8 mouse cellular contexts compared by ENCODE assay signal in genomic region chr1:138841306-138842095, GRCm38 (mm10). TPM values are rescaled to one million over a fixed set of nuclear protein-coding genes. Genes with fewer than 3 reads are reported as not detected.
DNase-seq lines count a peak whose midpoint lies in the region; ATAC-seq lines count a peak whose summit lies in the region.

No protein-coding gene starts in this region.

- no peak overlapping the region for H3K9ac ChIP-seq in liver, embryonic 15.5 days

- H3K27ac ChIP-seq in hindbrain, embryonic 10.5 days = peak overlapping the region; percentile 77
- no peak overlapping the region for H3K27ac ChIP-seq in liver, embryonic 15.5 days (replicated peaks)

- 2% methylated on average over 54 of the region's 54 CpGs for WGBS in hindbrain, embryonic 10.5 days
- WGBS in liver, embryonic 15.5 days (ENCODE audit: insufficient replicate concordance) = 2% methylated on average over 54 of the region's 54 CpGs

- no peak for ATAC-seq in liver, embryonic 15.5 days (ENCODE audit: insufficient read depth)
- no peak for ATAC-seq in monocyte, adult 5-6 weeks (replicated peaks; ENCODE audit: insufficient number of reproducible peaks, low FRiP score, low TSS enrichment, poor library complexity, severe bottlenecking)

- no peaks in the 10 kb centered on the region for H3K36me3 ChIP-seq in hindbrain, embryonic 10.5 days
- no peaks in the 10 kb centered on the region for H3K36me3 ChIP-seq in liver, embryonic 15.5 days (replicated peaks)

- peaks cover 100% of the 10 kb centered on the region for H3K27me3 ChIP-seq in hindbrain, embryonic 10.5 days (ENCODE audit: insufficient read depth, poor library complexity, severe bottlenecking)
- peaks cover 100% of the 10 kb centered on the region for H3K27me3 ChIP-seq in liver, embryonic 15.5 days

- no peaks in the 10 kb centered on the region for H3K9me3 ChIP-seq in hindbrain, embryonic 10.5 days
- no peaks in the 10 kb centered on the region for H3K9me3 ChIP-seq in liver, embryonic 15.5 days (replicated peaks)

- H3K4me2 ChIP-seq in liver, embryonic 15.5 days = peak overlapping the region; percentile 52

- peak overlapping the region; percentile 54 for H3K4me3 ChIP-seq in hindbrain, embryonic 10.5 days
- peak overlapping the region; percentile 29 for H3K4me3 ChIP-seq in liver, embryonic 15.5 days (replicated peaks)

- H3K4me1 ChIP-seq in hindbrain, embryonic 10.5 days (replicated peaks) = peaks cover 44% of the 10 kb centered on the region
- H3K4me1 ChIP-seq in liver, embryonic 15.5 days (replicated peaks) = peaks cover 8% of the 10 kb centered on the region

- peak; percentile 16 to 43 for DNase-seq in cerebellum, postnatal 36 days
- DNase-seq in cerebellum, adult 9-10 months = no peak
- peak; percentile 55 to 65 for DNase-seq in B cell, adult 2 months
- peak; percentile 83 for DNase-seq in embryo, embryonic 9.5 days (ENCODE audit: extremely low spot score)
- DNase-seq in hindbrain, embryonic 10.5 days (ENCODE audit: low spot score) = peak; percentile 84
- DNase-seq in testis, postnatal 10 days (ENCODE audit: low spot score) = peak; percentile 62

RNA-seq across cellular contexts. Expression of gene Lhx9, which starts 6.9 kb away (rescaled TPM):
- 11.0 and 18.1 TPM in 2 replicates for polyA plus RNA-seq in hindbrain, embryonic 10.5 days (2016; fragmentation: Nextera tagmentation; extraction: Ambion mirVana)
- 0.02 and 0.03 TPM in 2 replicates for polyA plus RNA-seq in liver, embryonic 15.5 days (2015; fragmentation: Nextera tagmentation; extraction: Ambion mirVana)
- total RNA-seq in monocyte, adult 5-6 weeks (2017) = not detected in 3 replicates

RNA-seq across cellular contexts. Expression of gene 2310009B15Rik, which starts 15.2 kb away (rescaled TPM):
- 43.2 and 45.0 TPM in 2 replicates for polyA plus RNA-seq in hindbrain, embryonic 10.5 days (2016; fragmentation: Nextera tagmentation; extraction: Ambion mirVana)
- polyA plus RNA-seq in liver, embryonic 15.5 days (2015; fragmentation: Nextera tagmentation; extraction: Ambion mirVana) = 9.6 and 10.9 TPM in 2 replicates
- 6.2 to 18.6 TPM (median 12.2 TPM) in 3 replicates for total RNA-seq in monocyte, adult 5-6 weeks (2017)

Comparison
In these comparisons a context has a peak if more than half of its experiments do, and no peak if none do; other contexts are left out.
1. RNA of gene Lhx9, which starts 6.9 kb away (polyA plus RNA-seq): 11.0 to 18.1 TPM in hindbrain, embryonic 10.5 days; 0.02 to 0.03 TPM in liver, embryonic 15.5 days; every median in the first group is over 10 times any median in the second.